Mouse (Mus musculus) liver, embryonic 12.5 days (tissue): ENCODE measurements around the gene Shisa6. TPM values are rescaled to one million over a fixed set of nuclear protein-coding genes. Genes with fewer than 3 reads are reported as not detected.

Experiments used
- ATAC-seq: fragments of 200-750 bp; cut with Nextera tagmentation; 2 replicates; pipeline ENCODE4 v1.8.0; 2017; ENCODE audit warnings: moderate number of reproducible peaks, mild to moderate bottlenecking, moderate library complexity
- H3K27ac ChIP-seq: fragments of 300-500 bp; sonication (generic); 2 replicates; pipeline ENCODE4 v1.5.1; 2016; ENCODE audit warnings: mild to moderate bottlenecking
- H3K27me3 ChIP-seq: fragments of 300-500 bp; sonication (generic); replicated peaks from 2 replicates; pipeline ENCODE4 v1.6.1; 2016; ENCODE audit warnings: mild to moderate bottlenecking, moderate library complexity
- H3K36me3 ChIP-seq: fragments of 300-500 bp; sonication (generic); 2 replicates; pipeline ENCODE4 v1.6.1; 2016; ENCODE audit warnings: mild to moderate bottlenecking, moderate library complexity
- H3K4me1 ChIP-seq: fragments of 300-500 bp; sonication (generic); 2 replicates; pipeline ENCODE4 v1.6.1; 2016
- H3K4me2 ChIP-seq: fragments of 300-500 bp; sonication (generic); 2 replicates; pipeline ENCODE4 v1.6.1; 2016; ENCODE audit warnings: mild to moderate bottlenecking, moderate library complexity
- H3K4me3 ChIP-seq: fragments of 300-500 bp; sonication (generic); 2 replicates; pipeline ENCODE4 v1.5.1; 2016; ENCODE audit warnings: mild to moderate bottlenecking, moderate library complexity
- H3K9ac ChIP-seq: fragments of 300-500 bp; sonication (generic); 2 replicates; pipeline ENCODE4 v1.6.1; 2016; ENCODE audit warnings: mild to moderate bottlenecking, moderate library complexity
- H3K9me3 ChIP-seq: fragments of 300-500 bp; sonication (generic); replicated peaks from 2 replicates; pipeline ENCODE4 v1.6.1; 2016; ENCODE audit warnings: mild to moderate bottlenecking, moderate library complexity
- WGBS: fragments of 180-500 bp; shearing (Covaris S2); methylation state at CpG from one replicate; pipeline ENCODE4 v1.1.7; 2016; ENCODE audit not compliant: insufficient replicate concordance; 5-methylcytosine and 5-hydroxymethylcytosine counted together
- polyA plus RNA-seq: library from polyadenylated mRNA; unstranded; fragments of >200 nt; fragmentation: Nextera tagmentation; extraction: Ambion mirVana; gene quantifications from 2 replicates; pipeline ENCODE4 v1.2.1, GENCODE M21; 2016

Gene Shisa6
- polyA plus RNA-seq, 1 experiment from 2014 or later = 0.08 TPM

DNA sequence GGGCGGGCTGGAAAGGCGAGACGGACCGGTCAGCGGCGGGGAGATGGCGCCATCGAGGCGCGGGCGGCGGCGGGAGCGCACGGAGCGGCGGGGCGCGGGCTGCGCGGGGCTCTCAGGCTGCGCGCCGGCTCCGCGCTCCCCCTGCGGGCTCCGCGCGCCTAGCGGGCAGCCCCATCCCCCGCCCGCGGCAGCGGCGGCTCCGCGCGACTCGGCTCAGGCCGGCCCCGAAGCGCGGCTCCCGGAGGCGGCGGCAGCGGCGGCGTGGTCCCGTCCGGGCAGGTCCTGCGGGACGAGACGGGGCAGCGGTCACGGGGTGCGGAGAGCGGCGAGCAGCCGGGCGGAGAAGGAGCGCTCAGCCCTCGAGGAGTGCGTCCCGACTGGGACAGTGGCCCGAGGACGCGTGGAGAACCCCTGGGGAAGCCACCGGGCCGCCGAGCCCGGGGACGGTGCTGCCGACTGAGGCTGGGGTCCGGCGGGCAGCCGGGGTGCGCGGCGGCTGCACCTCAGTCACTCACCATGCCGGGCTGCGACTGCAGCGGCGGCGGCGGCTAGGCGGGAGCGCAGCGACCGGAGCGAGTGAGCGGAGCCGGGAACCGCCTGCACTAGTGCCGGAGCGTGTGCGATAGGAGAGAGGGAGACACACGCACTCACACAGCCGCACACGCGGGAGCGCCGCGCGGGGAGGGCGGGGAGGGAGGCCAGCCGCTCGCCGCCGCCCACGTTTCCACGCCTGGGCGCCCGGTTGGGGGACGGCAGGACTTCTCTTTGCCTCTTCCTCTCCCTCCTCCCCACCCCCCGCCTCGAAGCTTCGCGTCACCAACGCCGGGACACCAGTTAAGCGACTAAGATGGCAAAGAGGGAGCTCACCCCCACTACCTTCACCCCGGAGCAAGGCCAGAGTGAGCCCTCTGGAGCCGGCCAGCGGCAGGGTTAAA, 549 bp upstream of the Shisa6 start:
- ATAC-seq = no peak
- peak overlapping the region; percentile 62 for H3K4me2 ChIP-seq
- peaks cover 82% of the 10 kb centered on the region for H3K27me3 ChIP-seq
- H3K36me3 ChIP-seq = no peaks in the 10 kb centered on the region
- no peaks in the 10 kb centered on the region for H3K9me3 ChIP-seq
- H3K4me3 ChIP-seq = peak overlapping the region; percentile 48
- no peak overlapping the region for H3K27ac ChIP-seq
- under 1% methylated on average over 75 of the region's 126 CpGs for WGBS
- H3K4me1 ChIP-seq = no peaks in the 10 kb centered on the region
- H3K9ac ChIP-seq = no peak overlapping the region

- Histone ChIP-seq H3K27me3 (peaks cover 76% of the 10 kb centered on the region), H3K36me3 (no peaks in the 10 kb centered on the region), H3K27ac (no peak overlapping the region), H3K4me2 (no peak overlapping the region), H3K4me3 (no peak overlapping the region), H3K9me3 (no peaks in the 10 kb centered on the region), H3K4me1 (no peaks in the 10 kb centered on the region), H3K9ac (no peak overlapping the region)
- no peak for ATAC-seq
- WGBS = 47% methylated on average over 4 of the region's 4 CpGs
Measured at GRCm38 (mm10) chr11:66524251-66524650, 1.5 kb downstream of the Shisa6 start.

DNA sequence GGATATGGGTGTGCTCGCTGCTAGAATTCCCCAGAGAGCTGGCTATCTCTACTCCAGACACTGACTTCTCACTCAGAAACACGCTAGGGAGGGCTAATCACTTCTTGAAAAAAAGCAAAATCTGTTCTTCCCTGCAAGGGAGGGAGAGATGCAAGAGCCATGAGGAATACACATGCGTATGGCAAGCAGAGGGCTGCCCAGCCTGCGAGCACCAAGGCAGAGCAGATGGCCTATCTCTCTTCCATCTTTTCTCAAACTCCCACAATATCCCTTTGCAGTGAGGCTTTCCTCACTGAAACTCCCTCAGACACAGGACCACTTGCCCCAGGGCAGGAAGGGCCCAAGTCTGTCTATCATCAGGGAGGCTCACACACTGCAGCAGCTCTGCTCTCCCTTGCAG, 3.4 kb downstream of the Shisa6 start:
- Histone ChIP-seq H3K27me3 (peaks cover 57% of the 10 kb centered on the region), H3K4me2 (no peak overlapping the region), H3K36me3 (no peaks in the 10 kb centered on the region), H3K9me3 (no peaks in the 10 kb centered on the region), H3K27ac (no peak overlapping the region), H3K4me1 (no peaks in the 10 kb centered on the region), H3K4me3 (no peak overlapping the region), H3K9ac (no peak overlapping the region)
- 48% methylated on average over 4 of the region's 4 CpGs for WGBS
- no peak for ATAC-seq

DNA sequence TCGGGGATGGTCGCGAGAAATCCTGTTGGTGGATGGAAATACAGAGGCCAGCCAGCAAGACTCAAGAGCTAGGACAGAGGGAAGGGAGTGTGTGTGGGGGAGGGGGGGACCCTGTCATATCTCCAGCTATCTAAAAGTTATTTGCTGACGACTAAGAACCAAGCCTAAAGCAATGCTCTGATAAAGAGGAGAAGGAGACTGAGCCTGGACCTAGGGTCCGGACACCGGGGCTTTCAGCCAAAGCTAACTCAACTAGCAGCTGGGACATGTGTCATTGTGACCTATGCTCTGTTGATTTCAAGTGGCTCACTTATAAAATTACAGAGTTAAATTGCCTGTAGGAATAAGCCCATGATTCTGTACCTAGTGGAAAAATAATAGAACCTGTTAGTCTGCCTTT, 6.4 kb downstream of the Shisa6 start:
- H3K9me3 ChIP-seq = no peaks in the 10 kb centered on the region
- no peak overlapping the region for H3K4me2 ChIP-seq
- no peak overlapping the region for H3K27ac ChIP-seq
- no peak overlapping the region for H3K9ac ChIP-seq
- no peaks in the 10 kb centered on the region for H3K4me1 ChIP-seq
- no peaks in the 10 kb centered on the region for H3K36me3 ChIP-seq
- H3K4me3 ChIP-seq = no peak overlapping the region
- H3K27me3 ChIP-seq = peaks cover 27% of the 10 kb centered on the region
- ATAC-seq = no peak
- WGBS = 71% methylated on average over 6 of the region's 6 CpGs

DNA sequence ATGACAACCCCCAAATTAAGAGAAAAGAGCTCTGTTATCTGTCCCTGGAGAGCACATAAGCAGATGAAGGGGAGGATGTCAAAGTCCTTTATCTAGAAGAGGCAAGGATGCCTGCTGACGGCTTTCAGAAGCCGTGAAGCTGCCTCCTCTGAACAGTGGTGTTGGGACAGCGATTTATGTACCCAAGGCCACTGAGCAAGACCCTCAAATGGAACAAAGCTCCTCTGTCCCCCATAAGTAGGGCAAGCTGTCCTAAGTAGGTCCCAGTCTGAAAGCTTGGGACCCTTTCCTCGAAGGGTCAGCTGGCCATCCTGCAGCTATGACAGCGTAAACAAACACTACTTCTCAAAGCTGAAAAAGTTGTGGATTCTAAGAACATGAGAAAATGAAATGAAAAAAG, 11.4 kb downstream of the Shisa6 start:
- WGBS = 66% methylated on average over 5 of the region's 5 CpGs

DNA sequence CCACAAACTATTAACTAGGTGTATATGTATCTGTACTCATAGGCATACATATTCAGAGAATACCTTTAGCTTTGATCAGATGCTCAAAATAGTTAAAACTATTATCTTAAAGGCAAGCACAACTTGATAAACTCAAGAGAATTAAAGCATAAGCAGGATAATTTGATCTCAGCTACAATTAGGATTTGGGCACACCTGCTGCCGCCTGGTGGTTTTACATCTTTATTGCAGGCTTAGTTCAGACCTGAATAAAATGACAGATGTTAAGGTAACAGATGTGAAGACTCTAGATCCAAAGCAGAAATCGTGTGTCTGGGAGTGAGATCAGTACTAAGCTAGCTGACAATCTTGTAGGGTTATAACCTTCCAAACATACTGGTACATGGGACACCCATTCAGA, 24.8 kb downstream of the Shisa6 start:
- Histone ChIP-seq H3K27ac (no peak overlapping the region), H3K4me2 (no peak overlapping the region), H3K27me3 (no peaks in the 10 kb centered on the region), H3K9me3 (no peaks in the 10 kb centered on the region), H3K4me3 (no peak overlapping the region), H3K4me1 (no peaks in the 10 kb centered on the region), H3K36me3 (no peaks in the 10 kb centered on the region), H3K9ac (no peak overlapping the region)
- 39% methylated on average over 2 of the region's 2 CpGs for WGBS
- ATAC-seq = no peak

More for the DNA sequence above, 11.4 kb downstream of the Shisa6 start:
- Histone ChIP-seq H3K4me1 (no peaks in the 10 kb centered on the region), H3K27ac (no peak overlapping the region), H3K4me3 (no peak overlapping the region), H3K9me3 (no peaks in the 10 kb centered on the region), H3K4me2 (no peak overlapping the region), H3K36me3 (no peaks in the 10 kb centered on the region), H3K27me3 (no peaks in the 10 kb centered on the region), H3K9ac (no peak overlapping the region)
- ATAC-seq = no peak

DNA sequence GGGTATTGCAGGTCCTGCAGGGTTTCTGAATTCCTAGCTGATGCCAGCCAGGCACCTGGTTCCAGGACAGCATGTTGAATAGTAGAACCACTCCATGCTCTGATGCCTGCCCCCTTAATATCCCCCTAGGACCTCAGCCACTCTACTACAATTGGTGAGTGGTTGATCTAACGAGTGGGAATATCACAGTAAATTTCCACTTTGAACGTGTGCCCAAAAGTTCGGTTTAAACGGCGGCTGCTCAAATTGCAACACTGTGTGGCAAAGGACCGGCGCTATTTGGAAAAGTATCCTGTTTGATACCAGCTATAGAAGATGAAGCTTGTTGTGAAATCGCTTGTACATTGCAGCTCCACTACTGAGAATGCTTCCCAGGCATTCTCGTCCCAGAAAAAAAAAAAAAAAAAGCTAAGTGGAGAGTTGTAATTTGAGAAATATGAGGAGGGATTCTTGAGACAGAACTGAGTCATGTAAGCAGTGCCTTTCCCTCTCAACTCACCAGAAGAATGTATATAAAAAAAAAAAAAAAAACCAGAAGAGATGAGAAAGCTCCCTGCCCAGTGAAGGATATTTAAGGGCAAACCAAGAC, 26.8 kb downstream of the Shisa6 start:
- no peak for ATAC-seq

DNA sequence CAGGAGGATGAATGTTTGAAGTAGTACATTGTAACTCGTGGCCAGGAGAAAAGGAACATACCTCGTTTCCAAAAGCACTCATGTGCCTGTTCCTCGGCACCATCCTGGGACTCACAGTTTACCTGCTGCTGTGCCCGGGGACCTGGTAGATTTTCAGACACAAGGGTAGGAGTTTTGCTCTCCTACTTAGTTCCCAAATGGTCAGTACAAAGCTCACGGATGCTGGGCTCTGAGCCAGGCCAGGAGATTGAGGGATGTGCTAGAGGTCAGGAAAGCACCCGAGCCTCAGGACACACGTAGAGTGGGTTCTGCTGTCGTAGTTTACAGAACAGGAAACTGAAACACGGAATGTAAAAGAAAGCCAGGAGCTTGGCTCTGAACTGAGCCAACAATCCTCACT, 29.5 kb downstream of the Shisa6 start:
- Histone ChIP-seq H3K27me3 (no peaks in the 10 kb centered on the region), H3K4me3 (no peak overlapping the region), H3K27ac (no peak overlapping the region), H3K9ac (no peak overlapping the region), H3K36me3 (no peaks in the 10 kb centered on the region), H3K9me3 (no peaks in the 10 kb centered on the region), H3K4me2 (no peak overlapping the region), H3K4me1 (no peaks in the 10 kb centered on the region)
- WGBS = 59% methylated on average over 9 of the region's 9 CpGs
- no peak for ATAC-seq

More for the DNA sequence above, 26.8 kb downstream of the Shisa6 start:
- 73% methylated on average over 9 of the region's 9 CpGs for WGBS
- Histone ChIP-seq H3K27ac (no peak overlapping the region), H3K4me3 (no peak overlapping the region), H3K4me2 (no peak overlapping the region), H3K4me1 (no peaks in the 10 kb centered on the region), H3K27me3 (no peaks in the 10 kb centered on the region), H3K36me3 (no peaks in the 10 kb centered on the region), H3K9me3 (no peaks in the 10 kb centered on the region), H3K9ac (no peak overlapping the region)

DNA sequence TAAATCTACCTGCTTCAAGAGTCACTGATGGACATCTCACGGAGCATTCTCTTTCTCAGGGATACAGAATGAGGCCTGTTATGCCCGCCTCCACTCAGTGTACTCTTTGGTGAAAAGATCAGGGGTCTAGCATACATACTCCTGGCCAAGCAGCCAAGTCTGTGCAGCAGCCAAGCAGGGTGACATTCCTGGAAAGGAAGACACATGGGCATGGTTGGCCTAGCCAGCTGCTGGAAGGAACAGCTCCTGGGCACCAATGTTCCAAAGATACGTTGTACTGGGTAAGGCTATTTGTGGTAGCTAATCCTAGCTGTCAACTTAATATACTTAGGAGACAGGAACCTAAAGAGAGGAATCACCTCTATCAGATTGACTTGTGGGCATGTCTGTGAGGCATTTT, 31.4 kb downstream of the Shisa6 start:
- Histone ChIP-seq H3K9ac (no peak overlapping the region), H3K4me3 (no peak overlapping the region), H3K4me2 (no peak overlapping the region), H3K9me3 (no peaks in the 10 kb centered on the region), H3K27ac (no peak overlapping the region), H3K36me3 (no peaks in the 10 kb centered on the region), H3K4me1 (no peaks in the 10 kb centered on the region), H3K27me3 (no peaks in the 10 kb centered on the region)
- WGBS = 59% methylated on average over 3 of the region's 3 CpGs
- ATAC-seq = no peak

GRCm38 (mm10) chr11:66487765-66488164, 38.0 kb downstream of the Shisa6 start:
- no peak overlapping the region for H3K4me3 ChIP-seq
- H3K4me2 ChIP-seq = no peak overlapping the region
- H3K9ac ChIP-seq = no peak overlapping the region
- no peaks in the 10 kb centered on the region for H3K4me1 ChIP-seq
- WGBS = 59% methylated on average over 4 of the region's 4 CpGs
- no peaks in the 10 kb centered on the region for H3K36me3 ChIP-seq
- H3K9me3 ChIP-seq = no peaks in the 10 kb centered on the region
- no peak overlapping the region for H3K27ac ChIP-seq
- H3K27me3 ChIP-seq = no peaks in the 10 kb centered on the region
- ATAC-seq = no peak

DNA sequence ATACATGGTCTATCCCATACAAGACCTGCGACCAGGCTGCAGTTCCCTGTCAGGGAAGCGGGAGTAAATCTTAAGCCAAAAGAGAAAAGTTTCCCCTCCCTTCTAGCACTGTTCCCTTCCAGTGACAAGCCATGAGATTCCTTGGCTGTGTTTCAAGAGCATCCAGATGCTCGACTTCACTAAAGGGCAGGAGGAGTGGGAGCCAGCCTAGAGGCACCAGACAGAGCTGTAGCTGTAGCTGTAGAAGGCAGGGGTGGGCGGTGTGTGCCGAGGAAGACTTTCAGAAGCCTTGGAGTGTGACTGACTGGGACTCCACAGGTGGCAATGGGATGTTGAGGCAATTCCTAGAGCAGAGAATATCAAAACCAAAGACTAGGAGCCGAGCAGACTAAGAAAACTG, 43.3 kb downstream of the Shisa6 start:
- H3K4me3 ChIP-seq = no peak overlapping the region
- no peaks in the 10 kb centered on the region for H3K4me1 ChIP-seq
- 59% methylated on average over 6 of the region's 6 CpGs for WGBS
- no peaks in the 10 kb centered on the region for H3K9me3 ChIP-seq
- no peak overlapping the region for H3K9ac ChIP-seq
- no peaks in the 10 kb centered on the region for H3K36me3 ChIP-seq
- H3K27me3 ChIP-seq = no peaks in the 10 kb centered on the region
- H3K27ac ChIP-seq = no peak overlapping the region
- ATAC-seq = no peak
- H3K4me2 ChIP-seq = no peak overlapping the region

DNA sequence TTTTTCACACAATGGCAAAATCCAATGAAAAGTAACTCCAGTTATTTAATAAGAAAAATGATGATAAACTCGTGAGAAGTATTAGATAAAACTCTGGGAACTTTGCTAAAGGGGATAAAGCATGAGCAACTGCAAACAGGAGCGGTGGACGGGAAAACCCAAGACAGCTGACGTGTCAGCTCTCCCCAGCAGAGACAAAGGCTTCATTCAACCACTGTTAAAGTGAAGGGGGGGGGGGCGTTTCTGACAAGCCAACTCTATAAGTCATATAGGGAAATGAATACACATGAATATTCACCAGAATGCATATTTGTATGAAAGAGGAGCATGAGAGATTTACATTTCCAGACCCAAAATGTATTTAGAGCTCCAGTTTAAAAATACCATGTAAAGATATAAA, 83.1 kb downstream of the Shisa6 start:
- H3K4me3 ChIP-seq = no peak overlapping the region

More for the DNA sequence above, 83.1 kb downstream of the Shisa6 start:
- Histone ChIP-seq H3K9ac (no peak overlapping the region), H3K9me3 (no peaks in the 10 kb centered on the region), H3K36me3 (no peaks in the 10 kb centered on the region), H3K27ac (no peak overlapping the region), H3K27me3 (no peaks in the 10 kb centered on the region), H3K4me2 (no peak overlapping the region), H3K4me1 (no peaks in the 10 kb centered on the region)
- ATAC-seq = no peak
- WGBS = 49% methylated on average over 5 of the region's 5 CpGs
